Mouse (Mus musculus) heart, embryonic 15.5 days (tissue): Measurements from ENCODE around the gene Serpinb6b. TPM values are rescaled to one million over a fixed set of nuclear protein-coding genes. Genes with fewer than 3 reads are reported as not detected.
"Not testable (repeated sequence)": the region's sequence is repeated elsewhere in the genome, so short reads cannot be mapped to it uniquely, and the experiment has no call there.

Experiments
- ATAC-seq: fragments of 200-750 bp; cut with Nextera tagmentation; replicated peaks from 2 replicates; pipeline ENCODE4 v1.8.0; 2017; ENCODE audit warnings: low read depth, moderate TSS enrichment; ENCODE audit not compliant: insufficient number of reproducible peaks, insufficient read depth, low FRiP score
- H3K27ac ChIP-seq: fragments of 300-500 bp; sonication (generic); 2 replicates; pipeline ENCODE4 v1.5.1; 2015; ENCODE audit warnings: mild to moderate bottlenecking, inconsistent platforms
- H3K27me3 ChIP-seq: fragments of 300-500 bp; sonication (generic); 2 replicates; pipeline ENCODE4 v1.6.1; 2015; ENCODE audit warnings: inconsistent platforms
- H3K36me3 ChIP-seq: fragments of 300-500 bp; sonication (generic); 2 replicates; pipeline ENCODE4 v1.6.1; 2015; ENCODE audit warnings: mild to moderate bottlenecking, inconsistent platforms
- H3K4me1 ChIP-seq: fragments of 300-500 bp; sonication (generic); replicated peaks from 2 replicates; pipeline ENCODE4 v1.6.1; 2015; ENCODE audit warnings: inconsistent platforms
- H3K4me2 ChIP-seq: fragments of 300-500 bp; sonication (generic); 2 replicates; pipeline ENCODE4 v1.6.1; 2015; ENCODE audit warnings: inconsistent platforms, mild to moderate bottlenecking, moderate library complexity
- H3K4me3 ChIP-seq: fragments of 300-500 bp; sonication (generic); 2 replicates; pipeline ENCODE4 v1.5.1; 2015; ENCODE audit warnings: mild to moderate bottlenecking, inconsistent platforms
- H3K9ac ChIP-seq: fragments of 300-500 bp; sonication (generic); 2 replicates; pipeline ENCODE4 v1.6.1; 2015; ENCODE audit warnings: mild to moderate bottlenecking, inconsistent platforms
- H3K9me3 ChIP-seq: fragments of 300-500 bp; sonication (generic); replicated peaks from 2 replicates; pipeline ENCODE4 v1.6.1; 2016; ENCODE audit warnings: inconsistent platforms
- WGBS: fragments of 180-500 bp; shearing (Covaris S2); methylation state at CpG from one replicate; pipeline ENCODE4 v1.1.7; 2015; ENCODE audit warnings: mixed read lengths; 5-methylcytosine and 5-hydroxymethylcytosine counted together
- polyA plus RNA-seq: library from polyadenylated mRNA; unstranded; fragments of >200 nt; fragmentation: Nextera tagmentation; extraction: Ambion mirVana; gene quantifications from 2 replicates; pipeline ENCODE4 v1.2.1, GENCODE M21; 2015

Serpinb6b gene
- polyA plus RNA-seq, 1 experiment from 2014 or later: 20.6 TPM

DNA sequence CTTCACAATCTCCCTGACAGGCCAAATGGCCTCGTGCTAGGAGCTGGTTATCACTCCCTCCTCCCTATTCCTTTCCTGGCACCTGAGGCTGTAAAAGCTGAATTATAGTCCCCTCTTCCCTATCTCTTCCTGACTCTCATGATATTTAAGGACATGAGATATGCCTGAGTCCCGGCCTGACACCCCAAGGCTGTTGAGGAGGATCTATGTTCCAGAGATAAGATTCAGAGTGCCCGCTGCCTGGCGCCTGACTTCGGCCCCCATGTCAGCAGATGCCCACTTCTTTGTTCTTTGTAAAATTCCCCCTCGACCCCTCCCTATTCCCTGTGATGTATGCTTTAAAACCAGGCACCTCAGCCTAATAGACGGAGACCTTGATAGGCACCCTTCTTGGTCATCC is 6.5 kb upstream of the Serpinb6b start:
- peaks cover 22% of the 10 kb centered on the region for H3K4me1 ChIP-seq
- not testable (repeated sequence) for H3K9ac ChIP-seq, ATAC-seq, H3K4me3 ChIP-seq, H3K9me3 ChIP-seq, H3K27me3 ChIP-seq, H3K36me3 ChIP-seq, H3K4me2 ChIP-seq
- peak overlapping the region; percentile 72 for H3K27ac ChIP-seq
- WGBS: 32% methylated on average over 7 of the region's 7 CpGs

DNA sequence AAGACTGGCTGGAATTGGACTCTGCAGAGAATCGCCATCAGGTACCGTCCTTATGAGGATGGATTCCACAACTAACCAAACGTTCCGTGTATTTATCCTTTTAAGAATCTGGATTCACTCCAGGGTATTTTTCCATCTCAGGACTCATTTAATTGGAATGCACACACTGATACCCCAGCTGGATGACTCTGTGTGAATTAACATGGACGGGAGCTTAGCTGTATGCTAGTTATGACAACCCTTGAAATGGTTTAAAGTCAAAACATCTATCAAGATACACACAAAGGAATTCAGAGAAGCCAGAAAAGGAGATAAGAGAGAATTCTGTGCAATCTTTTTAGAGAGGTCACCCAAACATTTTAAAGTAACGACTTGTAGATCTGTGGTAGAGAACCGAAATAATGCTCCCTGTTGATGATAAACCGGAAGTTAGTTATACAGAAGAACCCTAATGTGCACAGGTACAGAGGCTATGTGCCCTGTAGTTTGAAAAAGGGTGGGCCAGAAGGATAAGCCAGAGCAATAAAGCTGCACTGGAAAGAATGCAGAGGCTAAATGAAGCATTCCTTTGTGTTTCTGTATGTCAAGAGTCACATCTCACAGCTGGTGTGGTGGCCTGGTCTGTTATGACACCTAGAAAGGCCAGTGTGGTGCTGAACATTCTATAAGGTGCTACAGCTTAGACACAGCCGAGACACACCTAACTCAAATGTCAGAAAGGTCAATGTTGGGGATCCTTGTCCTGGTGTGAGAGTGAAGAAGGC is 837 bp upstream of the Serpinb6b start:
- Histone ChIP-seq H3K27ac (peak overlapping the region; percentile 49), H3K9me3 (no peaks in the 10 kb centered on the region), H3K36me3 (no peaks in the 10 kb centered on the region), H3K27me3 (no peaks in the 10 kb centered on the region), H3K9ac (no peak overlapping the region), H3K4me3 (no peak overlapping the region), H3K4me2 (no peak overlapping the region), H3K4me1 (peaks cover 35% of the 10 kb centered on the region)
- WGBS: 44% methylated on average over 9 of the region's 9 CpGs
- ATAC-seq: no peak

DNA sequence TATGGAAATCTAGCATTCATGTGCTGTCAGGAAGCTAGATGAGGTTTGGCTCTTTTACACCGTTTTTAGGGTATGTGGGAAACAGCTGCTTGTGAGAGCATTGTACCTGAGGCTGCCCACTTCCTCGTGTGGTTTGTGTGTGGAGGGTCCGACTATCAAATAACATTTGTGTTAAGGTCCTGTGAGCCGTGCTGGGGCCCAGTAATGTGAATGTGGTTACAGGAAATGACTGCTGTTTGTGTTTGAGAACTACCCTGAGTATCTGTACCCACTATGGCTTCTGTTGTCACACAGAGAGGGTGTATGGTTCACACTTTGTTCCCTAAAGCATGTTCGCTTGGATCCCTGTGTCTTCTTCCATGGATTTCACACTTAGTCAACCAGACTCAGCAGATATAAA is 1.1 kb downstream of the Serpinb6b start:
- Histone ChIP-seq H3K9ac (peak overlapping the region; percentile 61), H3K4me2 (peak overlapping the region; percentile 70), H3K36me3 (0 out of 2 replicates have a peak, but pooled peaks cover 4% of the 10 kb centered on the region), H3K4me3 (peak overlapping the region; percentile 53), H3K4me1 (peaks cover 35% of the 10 kb centered on the region), H3K27me3 (no peaks in the 10 kb centered on the region), H3K9me3 (no peaks in the 10 kb centered on the region), H3K27ac (no peak overlapping the region)
- 62% methylated on average over 5 of the region's 5 CpGs for WGBS
- no peak for ATAC-seq

DNA sequence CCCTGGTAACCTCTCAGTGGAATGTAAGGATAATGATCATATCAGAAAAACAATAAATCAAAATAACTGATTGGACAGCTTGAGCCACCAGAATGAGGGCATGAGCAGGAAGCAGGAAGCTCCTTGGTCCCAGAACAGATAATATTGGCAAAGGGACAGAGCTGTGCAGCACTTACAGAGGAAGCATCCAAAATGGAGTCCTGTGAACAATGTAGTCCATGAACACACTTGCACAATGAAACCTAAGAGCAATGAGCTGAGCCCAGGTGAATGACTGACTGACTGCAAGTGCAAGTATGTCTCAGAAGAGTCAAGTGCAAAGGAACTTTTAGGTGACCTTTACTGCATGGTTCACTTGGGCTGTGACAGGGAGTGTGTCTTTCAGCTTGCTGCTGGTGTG is 2.2 kb downstream of the Serpinb6b start:
- H3K4me2 ChIP-seq: no peak overlapping the region
- ATAC-seq: no peak
- H3K4me3 ChIP-seq: no peak overlapping the region
- peaks cover 32% of the 10 kb centered on the region for H3K4me1 ChIP-seq
- no peaks in the 10 kb centered on the region for H3K27me3 ChIP-seq
- no peak overlapping the region for H3K27ac ChIP-seq
- H3K36me3 ChIP-seq: 0 out of 2 replicates have a peak, but pooled peaks cover 4% of the 10 kb centered on the region
- no peak overlapping the region for H3K9ac ChIP-seq
- no peaks in the 10 kb centered on the region for H3K9me3 ChIP-seq

DNA sequence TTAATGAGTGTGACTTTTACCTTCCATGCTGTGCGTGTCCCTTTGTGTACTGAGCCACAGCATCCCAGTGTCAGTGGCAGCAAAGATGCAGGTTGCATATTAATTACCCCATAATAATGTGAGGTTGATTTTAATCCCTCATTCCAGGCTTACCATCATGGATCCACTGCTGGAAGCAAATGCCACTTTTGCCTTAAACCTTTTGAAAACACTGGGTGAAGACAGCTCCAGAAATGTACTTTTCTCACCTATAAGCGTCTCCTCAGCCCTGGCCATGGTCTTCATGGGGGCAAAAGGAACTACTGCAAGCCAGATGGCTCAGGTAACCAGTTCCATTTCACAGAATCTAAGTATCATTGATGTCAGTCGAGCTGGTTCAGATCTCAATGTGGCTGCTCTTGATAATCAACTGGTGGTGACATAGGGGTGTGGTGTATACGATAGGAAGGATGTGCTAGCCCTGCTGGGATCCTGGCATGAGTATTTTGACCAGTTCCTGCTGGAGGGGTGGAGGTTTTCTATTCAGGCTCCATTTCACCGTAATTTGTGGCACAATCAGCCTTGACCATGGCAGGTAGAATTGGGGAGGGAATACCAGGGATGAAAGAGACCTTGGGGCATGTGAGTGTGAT is 3.5 kb downstream of the Serpinb6b start:
- no peaks in the 10 kb centered on the region for H3K27me3 ChIP-seq
- 0 out of 2 replicates have a peak, but pooled peaks cover 4% of the 10 kb centered on the region for H3K36me3 ChIP-seq
- 74% methylated on average over 5 of the region's 5 CpGs for WGBS
- no peak overlapping the region for H3K9ac ChIP-seq
- ATAC-seq: no peak
- H3K9me3 ChIP-seq: no peaks in the 10 kb centered on the region
- peaks cover 22% of the 10 kb centered on the region for H3K4me1 ChIP-seq
- H3K4me2 ChIP-seq: no peak overlapping the region
- H3K4me3 ChIP-seq: no peak overlapping the region
- no peak overlapping the region for H3K27ac ChIP-seq

DNA sequence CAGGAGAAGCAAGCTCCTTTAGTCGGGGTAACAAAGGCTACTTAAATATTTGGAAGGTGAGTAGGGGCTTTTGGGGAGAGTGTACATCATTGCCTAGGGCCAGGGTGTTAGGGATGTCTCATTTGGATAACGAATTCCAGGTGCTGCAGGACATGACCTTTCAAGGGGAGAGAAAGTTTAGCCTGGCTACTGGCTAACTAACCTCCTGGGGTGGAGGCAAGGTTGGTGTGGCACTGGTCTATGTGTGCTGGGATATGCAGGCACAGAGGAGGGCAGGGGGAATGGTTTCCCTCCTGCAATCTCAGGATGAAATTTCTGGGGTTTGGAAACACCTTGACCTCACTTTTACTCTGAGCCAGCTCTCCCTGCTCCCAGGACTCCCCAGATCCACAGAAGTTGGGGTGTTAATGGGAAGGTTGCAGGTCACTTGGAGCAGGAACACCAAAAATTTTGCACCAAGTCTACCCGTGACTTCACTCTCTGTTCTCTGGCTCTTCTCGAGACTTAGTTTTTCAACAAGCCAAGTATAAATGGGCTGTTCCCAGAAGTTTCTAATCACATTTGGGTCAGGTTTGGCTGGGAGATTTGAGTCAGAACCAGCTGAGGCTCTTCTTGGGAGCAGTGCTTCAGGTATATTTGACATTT is 4.1 kb downstream of the Serpinb6b start:
- no peak overlapping the region for H3K4me2 ChIP-seq
- no peak for ATAC-seq
- no peak overlapping the region for H3K4me3 ChIP-seq
- no peak overlapping the region for H3K27ac ChIP-seq
- 0 out of 2 replicates have a peak, but pooled peaks cover 4% of the 10 kb centered on the region for H3K36me3 ChIP-seq
- H3K4me1 ChIP-seq: peaks cover 15% of the 10 kb centered on the region
- no peaks in the 10 kb centered on the region for H3K27me3 ChIP-seq
- WGBS: 68% methylated on average over 4 of the region's 4 CpGs
- H3K9me3 ChIP-seq: no peaks in the 10 kb centered on the region
- H3K9ac ChIP-seq: no peak overlapping the region

DNA sequence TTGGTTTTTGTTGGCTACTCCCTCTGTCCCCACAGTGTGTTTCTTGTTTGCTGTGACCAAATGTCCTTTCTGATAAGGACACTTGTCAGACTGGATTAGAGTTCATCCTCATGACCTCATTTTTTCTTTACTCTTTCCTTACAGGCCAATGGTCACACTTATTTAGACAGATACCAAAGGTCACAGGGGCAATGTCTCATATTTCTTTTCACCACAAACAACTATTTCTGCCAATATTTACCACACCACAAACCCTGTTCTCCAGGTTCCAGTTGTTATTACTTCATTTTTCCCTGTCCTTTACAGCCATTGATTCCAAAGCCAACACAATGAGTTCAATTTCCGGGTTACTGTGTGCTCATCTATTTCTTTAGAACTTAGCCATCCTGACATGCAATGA is 4.6 kb downstream of the Serpinb6b start:
- ATAC-seq: no peak
- H3K27ac ChIP-seq: no peak overlapping the region
- H3K4me3 ChIP-seq: no peak overlapping the region
- peaks cover 11% of the 10 kb centered on the region for H3K4me1 ChIP-seq
- H3K9me3 ChIP-seq: no peaks in the 10 kb centered on the region
- 86% methylated on average over 1 of the region's 1 CpGs for WGBS
- 0 out of 2 replicates have a peak, but pooled peaks cover 4% of the 10 kb centered on the region for H3K36me3 ChIP-seq
- H3K27me3 ChIP-seq: no peaks in the 10 kb centered on the region
- no peak overlapping the region for H3K9ac ChIP-seq
- H3K4me2 ChIP-seq: no peak overlapping the region

DNA sequence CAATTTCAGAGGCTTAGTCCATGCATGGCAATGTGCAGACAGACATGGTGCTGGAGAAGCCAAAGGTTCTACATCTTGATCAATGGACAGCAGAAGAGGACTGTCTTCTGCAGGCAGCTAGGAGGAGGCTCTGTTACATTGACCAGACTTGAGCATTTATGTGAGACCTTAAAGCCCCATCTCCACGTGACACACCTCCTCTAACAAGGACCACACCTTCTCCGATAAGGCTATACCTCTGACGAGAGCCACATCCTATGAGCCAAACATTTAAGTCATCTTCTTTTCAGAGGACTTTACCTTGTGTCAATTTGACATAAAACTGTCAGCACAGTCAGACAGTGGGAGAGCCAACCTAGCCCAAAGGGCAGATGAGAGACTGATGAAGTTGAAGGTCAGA is 5.8 kb downstream of the Serpinb6b start:
- Histone ChIP-seq H3K9me3 (no peaks in the 10 kb centered on the region), H3K27ac (no peak overlapping the region), H3K36me3 (0 out of 2 replicates have a peak, but pooled peaks cover 4% of the 10 kb centered on the region), H3K4me1 (peaks cover 3% of the 10 kb centered on the region; the same call in 1 of the 2 replicates), H3K4me3 (no peak overlapping the region), H3K27me3 (no peaks in the 10 kb centered on the region), H3K9ac (no peak overlapping the region), H3K4me2 (no peak overlapping the region)
- WGBS: 92% methylated on average over 3 of the region's 3 CpGs
- ATAC-seq: no peak

DNA sequence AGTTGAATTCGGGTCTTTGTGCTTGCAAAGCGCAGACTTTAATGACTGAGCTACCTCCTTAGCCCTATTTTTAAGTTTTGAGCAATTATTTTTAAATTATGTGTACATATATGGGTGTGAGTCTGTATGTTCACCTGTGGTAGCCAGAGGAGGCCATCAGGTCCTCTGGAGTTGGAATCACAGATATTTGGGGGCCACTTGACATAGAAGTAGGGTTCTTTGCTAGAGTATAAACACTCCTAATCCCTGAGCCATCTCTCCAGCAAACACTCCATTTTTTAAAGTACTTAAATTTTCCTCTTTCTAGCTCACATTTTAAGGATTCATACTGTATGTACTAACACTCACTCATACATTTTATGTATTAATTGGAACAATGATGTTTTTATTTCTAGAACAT is 9.3 kb downstream of the Serpinb6b start:
- H3K4me2 ChIP-seq: no peak overlapping the region
- ATAC-seq: no peak
- no peak overlapping the region for H3K9ac ChIP-seq
- WGBS: 92% methylated on average over 2 of the region's 2 CpGs
- no peaks in the 10 kb centered on the region for H3K9me3 ChIP-seq
- no peak overlapping the region for H3K4me3 ChIP-seq
- H3K27ac ChIP-seq: no peak overlapping the region
- H3K36me3 ChIP-seq: peaks cover 4% of the 10 kb centered on the region; the same call in 1 of the 2 replicates
- H3K27me3 ChIP-seq: no peaks in the 10 kb centered on the region
- peaks cover 3% of the 10 kb centered on the region; the same call in 1 of the 2 replicates for H3K4me1 ChIP-seq

DNA sequence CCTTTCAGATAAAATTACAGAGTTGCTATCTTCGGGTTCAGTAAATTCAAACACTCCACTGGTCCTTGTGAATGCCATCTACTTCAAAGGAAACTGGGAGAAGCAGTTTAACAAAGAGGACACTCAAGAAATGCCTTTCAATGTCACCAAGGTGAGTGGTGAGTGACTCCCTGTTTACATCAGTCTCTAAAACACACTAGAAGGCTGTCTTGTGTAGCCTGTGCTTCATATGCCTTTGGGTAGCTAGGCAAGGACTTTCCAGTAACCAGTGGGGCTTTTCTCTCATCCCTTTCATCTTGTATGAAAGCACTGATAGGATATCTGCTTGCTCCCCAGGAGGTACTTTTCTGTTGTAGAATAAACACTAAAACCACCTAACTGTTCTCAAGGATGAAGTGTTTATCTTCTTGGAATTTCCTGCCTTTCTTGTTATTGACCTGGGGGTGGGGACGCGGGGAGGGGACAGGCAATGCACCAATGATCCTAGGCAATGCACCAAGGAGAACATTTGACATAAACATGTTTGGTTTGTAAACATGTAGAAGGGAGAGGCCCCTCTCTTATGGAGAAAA is 10.0 kb downstream of the Serpinb6b start:
- no peak overlapping the region for H3K9ac ChIP-seq
- peaks cover 4% of the 10 kb centered on the region; the same call in 1 of the 2 replicates for H3K36me3 ChIP-seq
- ATAC-seq: no peak
- 41% methylated on average over 3 of the region's 3 CpGs for whole genome bisulfite sequencing
- no peaks in the 10 kb centered on the region for H3K9me3 ChIP-seq
- H3K4me3 ChIP-seq: no peak overlapping the region
- H3K27me3 ChIP-seq: no peaks in the 10 kb centered on the region
- peaks cover 3% of the 10 kb centered on the region; the same call in 1 of the 2 replicates for H3K4me1 ChIP-seq
- no peak overlapping the region for H3K4me2 ChIP-seq
- H3K27ac ChIP-seq: no peak overlapping the region

DNA sequence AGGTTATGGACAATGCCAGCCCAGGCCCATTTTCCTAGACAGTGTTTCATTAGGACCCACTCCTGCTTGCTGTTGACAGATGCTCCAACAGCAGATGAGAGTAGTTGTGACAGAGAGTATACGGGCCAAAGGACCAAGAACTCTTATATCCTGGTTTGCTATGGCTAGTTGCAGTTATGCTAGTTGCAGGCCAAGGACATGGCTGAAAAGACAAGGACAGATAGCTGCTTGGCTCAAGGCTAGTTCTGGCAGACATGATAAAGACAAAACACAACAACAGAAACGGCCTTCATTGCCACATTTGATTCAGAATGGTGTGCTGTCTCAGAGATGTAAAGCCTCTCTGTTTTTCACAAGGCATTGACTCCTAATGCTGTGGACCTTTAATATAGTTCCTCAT is 10.7 kb downstream of the Serpinb6b start:
- Histone ChIP-seq H3K36me3 (peaks cover 3% of the 10 kb centered on the region; the same call in 1 of the 2 replicates), H3K27me3 (no peaks in the 10 kb centered on the region), H3K4me1 (peaks cover 3% of the 10 kb centered on the region; the same call in 1 of the 2 replicates), H3K4me3 (no peak overlapping the region), H3K9me3 (no peaks in the 10 kb centered on the region), H3K9ac (no peak overlapping the region), H3K27ac (no peak overlapping the region), H3K4me2 (no peak overlapping the region)
- ATAC-seq: no peak
- WGBS: 36% methylated on average over 2 of the region's 2 CpGs
